Mouse (Mus musculus) brown adipose tissue, adult 24 weeks (tissue): ENCODE results near the gene Olfr1033. TPM values are rescaled to one million over a fixed set of nuclear protein-coding genes. Genes with fewer than 3 reads are reported as not detected.
"Not testable (repeated sequence)": the region's sequence is repeated elsewhere in the genome, so short reads cannot be mapped to it uniquely, and the experiment has no call there.

Source experiments
- H3K27ac ChIP-seq: fragments of 200-500 bp; replicated peaks from 2 replicates; pipeline ENCODE4 v1.5.1; 2012; ENCODE audit warnings: low read depth, mild to moderate bottlenecking, low read length
- H3K4me1 ChIP-seq: fragments of 200-500 bp; 2 replicates; pipeline ENCODE4 v1.6.1; 2012; ENCODE audit warnings: low read length, mixed read lengths; ENCODE audit not compliant: control insufficient read depth, insufficient read depth, insufficient read length
- H3K4me3 ChIP-seq: fragments of 200-500 bp; 2 replicates; pipeline ENCODE4 v1.5.1; 2012; ENCODE audit warnings: low read depth, mild to moderate bottlenecking, low read length, moderate library complexity; ENCODE audit not compliant: insufficient read depth
- polyA plus RNA-seq: library from polyadenylated mRNA; stranded (reverse); fragments of >200 nt; gene quantifications from 2 replicates; pipeline ENCODE4 v1.2.4, GENCODE M21; 2012; ENCODE audit not compliant: missing spikeins, insufficient read depth, insufficient read length

Olfr1033 gene
- polyA plus RNA-seq: 2.5 TPM in 1 of 2 replicates, not detected in the other

DNA sequence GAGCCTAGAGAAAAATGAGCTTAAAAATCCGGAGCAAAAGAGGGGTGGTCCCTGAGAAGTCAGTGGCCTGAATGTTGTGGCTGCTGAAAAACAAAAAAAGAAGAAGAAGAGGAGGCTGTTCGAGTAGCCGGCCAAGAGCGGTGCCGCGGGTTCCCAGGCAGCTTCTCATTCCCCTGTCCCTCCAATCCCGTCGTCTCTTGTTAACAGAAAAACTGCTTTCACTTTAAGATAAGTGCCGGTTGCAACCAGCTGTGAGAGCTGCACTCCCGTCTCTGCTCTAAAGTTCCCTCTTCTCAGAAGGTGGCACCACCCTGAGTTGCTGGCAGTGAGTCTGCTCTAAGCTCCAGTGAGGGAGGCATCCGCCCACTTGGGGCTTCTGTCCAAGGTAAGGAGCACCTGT, at the start of gene Olfr1033:
Gene Olfr1033, plus strand, starts transcription at position 228 of the 400 bp plus-strand sequence.
- H3K4me1 ChIP-seq: not testable (repeated sequence)
- H3K27ac ChIP-seq: peak within 1 kb of the TSS; percentile 37; the same call in 1 of the 2 replicates
- H3K4me3 ChIP-seq: peak within 1 kb of the TSS; percentile 51

DNA sequence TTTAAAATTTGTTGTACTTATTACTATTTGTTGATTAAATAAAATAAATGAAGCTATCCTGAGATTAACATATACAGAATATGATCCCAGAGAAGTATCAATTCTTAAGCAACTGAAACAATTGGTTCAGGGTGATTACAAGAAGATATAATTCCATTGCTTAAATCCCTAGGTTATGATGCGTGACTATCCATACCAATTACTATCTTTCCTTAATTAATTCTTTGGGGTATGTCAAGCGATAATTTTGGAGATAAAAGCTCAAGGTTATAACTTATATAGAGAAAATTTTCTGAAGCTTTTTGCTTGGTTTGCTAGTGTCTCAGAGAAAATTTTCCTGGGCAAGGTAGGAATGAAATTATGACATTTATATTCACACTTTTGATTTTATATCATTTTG, 46.8 kb upstream of the Olfr1033 start, which contains the start of gene Olfr1029:
Gene Olfr1029, plus strand, starts transcription at position 301 of the 400 bp plus-strand sequence.
- no peaks in the 10 kb centered on the region for H3K4me1 ChIP-seq
- no peak within 1 kb of the TSS for H3K4me3 ChIP-seq
- no peak within 1 kb of the TSS for H3K27ac ChIP-seq

DNA sequence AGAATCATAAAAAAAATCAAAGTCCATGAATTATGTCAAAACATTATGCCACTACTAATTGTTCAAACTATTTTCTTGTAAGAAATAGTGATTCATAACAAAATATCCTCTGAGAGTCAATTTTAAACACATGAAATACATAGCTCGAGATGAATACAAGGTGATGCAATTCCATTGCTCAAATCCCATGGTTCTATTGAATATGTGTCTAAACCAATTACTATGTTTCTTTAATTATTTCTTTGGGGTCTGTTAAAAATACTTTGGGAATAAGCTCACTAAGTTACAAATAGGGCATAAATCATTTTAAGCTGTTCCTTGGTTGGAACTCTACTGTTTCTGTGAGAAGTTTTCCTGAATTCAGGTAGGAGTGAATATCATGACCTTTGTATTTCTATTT, 41.5 kb upstream of the Olfr1033 start, which contains the start of gene Olfr1030:
Gene Olfr1030, plus strand, starts transcription at position 301 of the 400 bp plus-strand sequence.
- no peak within 1 kb of the TSS for H3K4me3 ChIP-seq
- H3K4me1 ChIP-seq: no peaks in the 10 kb centered on the region
- H3K27ac ChIP-seq: no peak within 1 kb of the TSS

DNA sequence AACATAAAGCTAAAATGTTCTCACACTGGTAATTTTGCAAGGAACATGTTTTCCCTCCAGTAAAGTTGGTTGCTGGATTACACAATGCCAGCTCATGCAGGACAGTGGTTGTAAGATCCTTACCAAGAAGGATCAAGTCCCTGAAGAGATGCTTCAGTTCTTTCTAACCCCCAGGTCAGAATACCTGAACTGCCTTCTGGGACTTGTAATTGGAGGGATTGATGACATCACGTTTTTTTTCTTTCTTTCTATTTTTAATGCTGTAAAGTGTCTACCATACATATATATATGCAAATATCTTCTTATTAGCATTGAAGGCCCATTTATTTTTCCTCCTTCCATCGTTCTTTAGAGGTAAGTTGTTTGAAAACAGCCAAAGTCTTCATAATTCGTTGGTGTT, 30.4 kb upstream of the Olfr1033 start, which contains the start of gene Olfr1031:
Gene Olfr1031, plus strand, starts transcription at position 301 of the 400 bp plus-strand sequence.
- no peak within 1 kb of the TSS for H3K4me3 ChIP-seq
- no peaks in the 10 kb centered on the region for H3K4me1 ChIP-seq
- H3K27ac ChIP-seq: no peak within 1 kb of the TSS

DNA sequence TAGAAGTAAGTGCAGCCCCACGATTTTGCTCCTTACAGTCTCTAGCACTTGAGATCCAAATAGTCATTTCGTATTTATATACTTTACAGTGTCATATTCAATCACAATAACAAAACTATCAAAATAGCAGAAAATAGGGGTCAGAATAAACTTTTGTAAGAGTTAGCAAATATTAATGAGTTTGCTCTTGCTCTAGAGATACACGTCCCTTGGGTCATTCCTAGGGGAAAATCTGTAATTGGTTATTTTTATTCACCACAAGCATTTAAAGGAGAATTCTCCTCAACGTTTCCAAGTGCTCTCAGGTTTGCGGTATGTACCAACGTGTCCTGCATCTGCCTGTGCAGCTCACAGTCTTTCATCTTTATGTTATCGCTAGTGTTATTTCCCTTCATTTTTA, 15.2 kb upstream of the Olfr1033 start, which contains the start of gene Olfr1032:
Gene Olfr1032, plus strand, starts transcription at position 301 of the 400 bp plus-strand sequence.
- H3K4me3 ChIP-seq: no peak within 1 kb of the TSS
- no peak within 1 kb of the TSS for H3K27ac ChIP-seq
- no peaks in the 10 kb centered on the region for H3K4me1 ChIP-seq

DNA sequence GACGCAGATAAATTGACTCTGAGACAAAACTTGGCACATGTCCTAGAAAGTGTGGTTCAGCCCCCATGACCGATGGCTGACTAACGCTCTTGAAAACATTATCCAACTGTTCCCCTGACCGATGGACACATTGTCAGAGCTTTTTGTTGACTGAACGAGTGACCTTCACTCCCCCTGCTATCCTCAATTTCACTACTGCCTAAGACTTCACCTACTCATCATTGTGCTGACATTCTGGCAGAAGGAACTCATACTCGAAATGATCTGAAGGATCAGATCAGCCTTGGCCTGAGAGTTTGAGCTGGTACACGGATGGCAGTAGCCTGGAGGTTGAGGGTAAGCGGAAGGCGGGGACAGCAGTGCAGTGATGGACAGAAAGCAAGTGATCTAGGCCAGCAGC, 1.1 kb downstream of the Olfr1033 start:
- H3K27ac ChIP-seq, H3K4me3 ChIP-seq, H3K4me1 ChIP-seq: not testable (repeated sequence)

DNA sequence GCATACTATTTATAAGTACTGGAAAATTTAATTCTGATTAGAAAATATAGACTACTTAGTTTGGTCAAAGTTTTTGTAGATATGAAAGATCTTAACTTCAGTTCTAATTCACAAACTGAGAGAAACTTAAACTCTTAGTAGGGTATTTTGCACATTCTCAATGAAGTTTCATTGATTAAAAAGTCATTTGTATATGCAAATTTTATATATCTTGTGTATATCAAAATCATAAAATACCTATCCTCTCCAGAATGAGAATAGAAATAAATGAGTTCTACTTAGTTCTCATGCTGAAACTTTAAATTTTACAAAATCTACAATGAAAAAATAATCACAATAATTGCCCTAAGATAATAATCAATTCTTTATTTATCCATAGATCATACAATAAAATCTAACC, 25.1 kb downstream of the Olfr1033 start, which contains the start of gene Olfr1034:
Gene Olfr1034, plus strand, starts transcription at position 301 of the 400 bp plus-strand sequence.
- H3K4me3 ChIP-seq: no peak within 1 kb of the TSS
- no peak within 1 kb of the TSS for H3K27ac ChIP-seq
- H3K4me1 ChIP-seq: no peaks in the 10 kb centered on the region

DNA sequence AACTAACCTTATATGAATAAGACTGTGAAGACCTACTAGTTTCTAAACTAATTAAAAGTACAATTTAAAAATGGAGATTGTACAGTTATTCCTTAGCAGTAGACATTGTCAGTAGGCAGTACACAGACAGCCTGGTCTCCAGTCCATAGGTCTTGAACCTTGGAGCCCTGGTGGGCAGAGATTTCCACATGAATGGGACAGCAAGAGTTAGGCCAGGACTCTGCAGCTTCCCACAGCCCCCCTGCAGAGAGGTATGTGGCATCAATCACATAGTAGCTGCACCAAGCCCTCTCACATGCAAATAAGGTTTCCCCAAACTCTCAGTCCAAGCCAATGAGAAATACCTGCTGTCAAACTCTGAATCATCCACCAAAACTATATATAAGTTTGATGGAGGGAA, 30.3 kb downstream of the Olfr1033 start:
- not testable (repeated sequence) for H3K4me1 ChIP-seq, H3K27ac ChIP-seq, H3K4me3 ChIP-seq

DNA sequence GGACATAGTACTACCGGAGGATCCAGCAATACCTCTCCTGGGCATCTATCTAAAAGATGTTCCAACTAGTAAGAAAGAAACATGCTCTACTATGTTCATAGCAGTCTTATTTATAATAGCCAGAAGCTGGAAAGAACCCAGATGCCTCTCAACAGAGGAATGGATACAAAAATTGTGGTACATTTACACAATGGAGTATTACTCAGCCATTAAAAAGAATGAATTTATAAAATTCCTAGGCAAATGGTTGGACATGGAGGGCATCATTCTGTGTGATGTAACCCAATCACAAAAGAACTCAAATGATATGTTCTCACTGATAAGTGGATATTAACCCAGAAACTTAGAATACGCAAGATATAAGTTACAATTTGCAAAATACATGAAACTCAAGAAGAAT, 43.3 kb downstream of the Olfr1033 start:
- H3K4me1 ChIP-seq, H3K27ac ChIP-seq, H3K4me3 ChIP-seq: not testable (repeated sequence)

DNA sequence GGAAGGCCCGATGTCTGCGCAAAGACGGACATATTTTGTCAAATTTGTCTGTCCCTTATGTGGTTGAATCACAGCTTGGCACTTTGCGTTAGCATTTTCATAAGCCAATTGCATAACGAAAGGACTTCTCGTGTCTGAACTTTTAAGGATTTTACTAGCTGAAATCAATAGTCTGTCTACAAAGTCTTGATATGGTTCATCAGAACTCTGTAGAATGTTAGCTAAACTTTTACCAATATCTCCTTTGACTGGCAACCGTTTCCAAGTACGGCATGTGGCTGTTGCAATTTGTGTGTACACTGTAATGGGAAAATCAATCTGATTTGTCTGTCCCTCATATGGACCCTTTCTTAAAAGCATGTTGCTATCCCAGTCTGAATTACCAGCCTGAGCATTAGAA, 49.8 kb downstream of the Olfr1033 start:
- Histone ChIP-seq H3K4me1 (no peaks in the 10 kb centered on the region), H3K27ac (no peak overlapping the region), H3K4me3 (no peak overlapping the region)

DNA sequence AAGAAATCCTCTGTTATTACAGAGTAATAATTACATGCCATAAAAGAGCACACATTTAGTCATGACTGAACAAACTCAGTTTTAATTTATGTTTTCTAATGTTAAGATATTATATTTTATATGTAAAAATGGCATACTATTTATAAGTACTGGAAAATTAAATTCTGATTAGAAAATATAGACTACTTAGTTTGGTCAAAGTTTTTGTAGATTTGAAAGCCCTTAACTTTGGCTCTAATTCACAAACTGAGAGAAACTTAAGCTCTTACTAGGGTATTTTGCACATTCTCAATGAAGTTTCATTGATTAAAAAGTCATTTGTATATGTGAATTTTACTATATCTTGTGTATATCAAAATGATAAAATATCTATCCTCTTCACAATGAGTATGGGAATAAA, 53.3 kb downstream of the Olfr1033 start, which contains the start of gene Olfr1036:
Gene Olfr1036, plus strand, starts transcription at position 301 of the 400 bp plus-strand sequence.
- not testable (repeated sequence) for H3K4me1 ChIP-seq, H3K27ac ChIP-seq, H3K4me3 ChIP-seq

DNA sequence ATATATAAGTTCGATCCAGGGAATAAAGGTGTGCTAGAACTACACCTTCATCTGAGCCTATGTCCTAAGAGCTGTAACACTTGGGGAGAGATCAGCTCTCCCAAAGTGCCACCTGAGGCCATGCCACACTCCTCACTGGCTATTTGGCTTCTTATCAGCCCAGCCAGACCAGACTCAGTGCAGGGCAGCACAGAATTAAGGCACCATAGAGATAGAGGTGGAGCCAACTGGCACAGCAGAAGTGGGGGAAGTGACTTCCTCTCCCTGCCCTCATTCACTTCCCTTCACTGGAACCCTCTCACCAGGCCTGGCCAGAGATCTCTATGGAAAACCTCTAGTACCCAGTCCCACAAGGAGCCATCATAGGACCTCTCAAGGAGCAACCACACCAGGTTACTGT, 60.0 kb downstream of the Olfr1033 start:
- not testable (repeated sequence) for H3K27ac ChIP-seq, H3K4me3 ChIP-seq

DNA sequence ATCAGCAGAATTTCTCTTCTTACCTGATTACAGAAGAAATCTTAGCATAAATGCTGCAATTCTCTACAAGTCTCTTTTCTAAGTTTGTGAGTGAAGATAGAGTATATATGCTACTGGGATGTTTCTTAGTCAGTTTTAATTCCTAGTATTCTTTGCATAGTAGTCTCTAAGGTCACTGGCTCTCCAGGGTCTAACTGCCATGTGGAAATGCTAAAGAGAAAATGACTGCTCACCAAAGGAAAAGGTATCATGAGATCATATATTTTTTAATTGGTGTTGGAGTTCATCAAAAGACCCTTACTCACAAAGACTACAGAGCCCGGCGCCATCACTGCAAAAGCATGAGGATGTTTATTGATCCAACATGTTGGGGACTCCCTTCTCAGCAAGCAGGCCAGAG, 66.9 kb downstream of the Olfr1033 start, which contains the start of gene Olfr1037:
Gene Olfr1037, minus strand, starts transcription at position 101 of the 400 bp plus-strand sequence.
- no peak within 1 kb of the TSS for H3K4me3 ChIP-seq
- no peaks in the 10 kb centered on the region for H3K4me1 ChIP-seq
- no peak within 1 kb of the TSS for H3K27ac ChIP-seq

More for the DNA sequence above, 60.0 kb downstream of the Olfr1033 start:
- not testable (repeated sequence) for H3K4me1 ChIP-seq
